Mouse (Mus musculus) monocyte, adult 5-6 weeks (primary cell): ENCODE measurements around the gene Doc2g. TPM values are rescaled to one million over a fixed set of nuclear protein-coding genes. Genes with fewer than 3 reads are reported as not detected.
"Not testable (repeated sequence)": the region's sequence is repeated elsewhere in the genome, so short reads cannot be mapped to it uniquely, and the experiment has no call there.

ENCODE experiments used
- ATAC-seq: fragments of 153-309, 156-312 bp; replicated peaks from 2 replicates; pipeline ENCODE4 v1.8.0; 2017; ENCODE audit warnings: mild to moderate bottlenecking; ENCODE audit not compliant: low TSS enrichment, insufficient number of reproducible peaks, severe bottlenecking, poor library complexity, low FRiP score
- total RNA-seq: library from RNA; stranded (forward); fragments of 200-1000, 200-491, 200-594 nt; gene quantifications from 3 replicates; pipeline ENCODE4 v1.2.3, GENCODE M21; 2017

The Doc2g gene
- total RNA-seq = 3.1 TPM in 2 of 3 replicates, not detected in the other

- no peak for ATAC-seq
Measured at GRCm38 (mm10) chr19:4003112-4003511, at the start of gene Doc2g. Doc2g (plus strand) TSS chr19:4003313.

- ATAC-seq = no peak
Measured at GRCm38 (mm10) chr19:3955033-3955432, 48.1 kb upstream of the Doc2g start.

- ATAC-seq = no peak
Measured at GRCm38 (mm10) chr19:3955804-3956203, 47.3 kb upstream of the Doc2g start.

GRCm38 (mm10) chr19:3957296-3958036, 45.6 kb upstream of the Doc2g start:
- not testable (repeated sequence) for ATAC-seq

- no peak for ATAC-seq
Measured at GRCm38 (mm10) chr19:3958470-3958869, 44.6 kb upstream of the Doc2g start, which contains the start of gene Aldh3b3. Aldh3b3 (plus strand) TSS chr19:3958645.

- no peak for ATAC-seq
Measured at GRCm38 (mm10) chr19:3959030-3959429, 44.1 kb upstream of the Doc2g start.

- no peak for ATAC-seq
Measured at GRCm38 (mm10) chr19:3960211-3960610, 42.9 kb upstream of the Doc2g start.

GRCm38 (mm10) chr19:3961805-3962204, 41.3 kb upstream of the Doc2g start:
- ATAC-seq = not testable (repeated sequence)

- ATAC-seq = no peak
Measured at GRCm38 (mm10) chr19:3962469-3962868, 40.6 kb upstream of the Doc2g start.

- ATAC-seq = no peak
Measured at GRCm38 (mm10) chr19:3964030-3964429, 39.1 kb upstream of the Doc2g start.

GRCm38 (mm10) chr19:3966330-3967075, 36.6 kb upstream of the Doc2g start:
- no peak for ATAC-seq

GRCm38 (mm10) chr19:3967258-3967657, 35.9 kb upstream of the Doc2g start:
- no peak for ATAC-seq

GRCm38 (mm10) chr19:3972229-3972628, 30.9 kb upstream of the Doc2g start, which contains the start of gene Aldh3b2:
Aldh3b2 (plus strand) TSS chr19:3972328.
- no peak for ATAC-seq

- not testable (repeated sequence) for ATAC-seq
Measured at GRCm38 (mm10) chr19:3974608-3975007, 28.5 kb upstream of the Doc2g start.

- ATAC-seq = no peak
Measured at GRCm38 (mm10) chr19:3975866-3976265, 27.2 kb upstream of the Doc2g start.

GRCm38 (mm10) chr19:3980309-3980708, 22.8 kb upstream of the Doc2g start:
- peak; percentile 49 for ATAC-seq

- no peak for ATAC-seq
Measured at GRCm38 (mm10) chr19:3980917-3981316, 22.2 kb upstream of the Doc2g start.

- ATAC-seq = no peak
Measured at GRCm38 (mm10) chr19:3983527-3984200, 19.4 kb upstream of the Doc2g start.

GRCm38 (mm10) chr19:3985261-3985681, 17.8 kb upstream of the Doc2g start:
- ATAC-seq = no peak
